Mouse (Mus musculus): ENCODE results near the gene Sik2.

Sik2 gene

DNA sequence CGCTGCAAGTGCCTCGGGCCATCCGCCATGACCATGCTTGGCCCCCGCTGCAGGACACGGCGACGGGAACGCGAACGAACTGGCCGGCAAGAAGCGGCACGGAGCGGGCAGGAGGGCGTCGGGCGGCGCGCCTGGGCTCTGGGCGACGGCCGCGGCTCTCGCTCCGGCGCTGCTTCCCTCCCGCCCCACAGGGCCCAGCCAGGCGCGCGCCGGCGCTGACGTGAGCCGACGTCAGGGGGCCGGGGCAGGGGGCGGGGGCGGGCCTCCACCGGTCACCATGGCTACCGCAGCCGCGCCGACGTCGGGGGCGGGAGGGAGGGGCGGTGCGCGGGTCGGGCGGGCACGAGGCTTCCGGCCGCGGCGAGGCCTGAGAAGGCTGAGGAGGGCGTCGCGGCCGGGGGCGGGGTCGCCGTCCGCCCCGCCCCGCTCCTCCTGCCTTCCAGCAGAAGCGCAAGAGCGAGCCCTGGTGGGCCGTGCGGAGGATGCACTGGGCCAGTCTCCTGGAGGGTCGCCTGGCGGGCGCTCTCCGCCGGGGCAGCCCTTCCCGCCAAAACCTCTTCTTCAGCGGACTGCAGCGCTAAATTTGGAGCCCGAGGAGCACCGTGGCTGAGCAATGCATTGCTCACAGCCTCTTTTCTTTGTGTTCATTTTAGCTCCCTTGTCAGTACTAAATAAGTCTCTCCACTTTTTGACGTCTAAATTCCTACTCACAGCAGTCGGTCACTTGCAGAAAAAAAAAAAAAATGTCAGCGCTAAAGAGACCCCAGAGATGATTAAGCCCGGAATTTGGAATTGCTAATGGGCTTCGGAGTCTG is at the start of gene Sik2:
TSS of gene Sik2 (minus strand) at position 233 of the 815 bp plus-strand sequence.
- CTCF ChIA-PET, result interaction anchor here (0.6 to 1.1 kb wide), 4 partner anchors 8 to 469 kb away, joined by 3 to 9 read pairs (median 5); no protein-coding TSS in a partner anchor

DNA sequence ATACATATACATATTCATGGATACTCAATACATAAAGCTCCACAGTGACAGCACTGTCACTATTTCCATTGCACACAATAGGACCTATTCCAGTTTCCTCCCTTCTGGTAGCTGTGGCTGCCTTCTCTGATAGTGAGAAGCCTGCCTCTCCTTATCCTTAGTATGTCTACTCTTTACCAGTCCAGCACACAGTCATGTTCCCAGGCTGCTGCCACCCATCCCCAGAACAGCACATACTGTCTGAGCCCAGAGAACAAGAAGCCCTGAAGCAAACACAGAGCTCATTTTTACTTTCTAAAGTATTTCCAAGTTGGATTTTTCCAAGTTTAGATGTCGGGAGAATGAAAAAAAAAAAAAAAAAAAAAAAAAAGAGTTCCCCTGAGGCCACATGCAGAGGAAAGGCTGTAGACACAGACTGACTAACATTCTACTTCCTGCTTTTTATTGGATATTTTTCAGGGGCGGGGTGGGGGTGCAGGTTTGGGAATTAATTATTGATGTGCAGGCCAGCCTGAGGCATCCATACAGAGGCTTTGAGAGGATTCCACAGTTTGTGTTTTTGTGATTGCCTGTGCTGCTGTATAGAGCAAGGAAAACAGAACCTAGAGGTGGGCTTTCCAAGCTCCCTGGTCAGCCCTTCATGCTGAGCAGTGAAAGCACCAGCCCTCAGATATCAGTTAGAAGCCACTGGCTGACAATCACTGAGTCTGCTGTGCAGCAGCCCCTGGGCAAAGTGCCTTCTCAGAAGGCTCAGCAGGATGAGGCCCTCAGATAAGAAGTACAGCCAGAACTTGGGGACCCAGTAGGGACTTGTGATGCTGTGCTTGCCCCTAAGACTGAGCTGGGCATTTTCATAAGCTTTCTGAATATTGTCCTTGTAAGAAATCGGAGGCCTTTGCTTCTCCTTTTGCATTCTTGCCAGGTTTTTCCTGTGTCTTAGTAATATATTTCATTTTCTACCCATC is 47.8 kb upstream of the Sik2 start:
- CTCF ChIA-PET, result no interaction called here

DNA sequence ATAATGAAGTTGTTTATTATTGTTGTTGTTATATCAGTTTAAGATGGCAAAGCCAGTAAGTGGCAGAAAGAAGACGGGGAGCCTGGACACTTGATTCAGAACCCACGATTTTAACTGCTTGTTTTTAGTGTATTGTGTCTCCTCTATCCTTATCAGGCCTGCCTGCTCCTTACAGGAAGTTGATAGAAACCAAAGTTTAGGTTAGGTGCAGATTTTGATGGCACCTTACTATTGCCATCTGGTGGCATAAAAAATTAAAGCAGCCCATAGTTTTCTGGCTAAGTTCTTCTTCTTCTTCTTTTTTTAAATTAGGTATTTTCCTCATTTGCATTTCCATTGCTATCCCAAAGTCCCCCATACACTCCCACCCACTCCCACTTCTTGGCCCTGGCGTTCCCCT is 43.3 kb upstream of the Sik2 start:
- CTCF ChIA-PET, result interaction anchor here (0.6 to 1.3 kb wide), 3 partner anchors 23 to 956 kb away, joined by 3 to 10 read pairs (median 4); no protein-coding TSS in a partner anchor

DNA sequence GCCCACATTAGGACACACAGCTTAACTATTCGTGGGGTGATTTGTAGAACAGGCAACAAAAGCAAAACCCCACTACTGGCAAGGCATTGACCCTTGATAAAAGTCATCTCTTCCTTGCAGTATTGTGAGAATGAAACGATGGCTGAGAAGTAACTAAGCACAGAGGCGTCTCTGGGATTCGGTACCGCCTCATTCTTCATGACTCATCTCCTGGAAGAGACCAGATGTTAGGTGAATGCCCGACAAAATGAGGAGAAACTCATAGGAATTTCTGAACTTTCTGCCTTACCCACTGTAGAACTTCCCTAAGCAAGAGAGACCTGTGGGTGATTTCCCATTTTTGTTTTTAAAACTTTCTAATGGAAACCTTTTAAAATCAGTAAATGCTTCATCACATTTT is 33.3 kb upstream of the Sik2 start:
- CTCF ChIA-PET, result no interaction called here

DNA sequence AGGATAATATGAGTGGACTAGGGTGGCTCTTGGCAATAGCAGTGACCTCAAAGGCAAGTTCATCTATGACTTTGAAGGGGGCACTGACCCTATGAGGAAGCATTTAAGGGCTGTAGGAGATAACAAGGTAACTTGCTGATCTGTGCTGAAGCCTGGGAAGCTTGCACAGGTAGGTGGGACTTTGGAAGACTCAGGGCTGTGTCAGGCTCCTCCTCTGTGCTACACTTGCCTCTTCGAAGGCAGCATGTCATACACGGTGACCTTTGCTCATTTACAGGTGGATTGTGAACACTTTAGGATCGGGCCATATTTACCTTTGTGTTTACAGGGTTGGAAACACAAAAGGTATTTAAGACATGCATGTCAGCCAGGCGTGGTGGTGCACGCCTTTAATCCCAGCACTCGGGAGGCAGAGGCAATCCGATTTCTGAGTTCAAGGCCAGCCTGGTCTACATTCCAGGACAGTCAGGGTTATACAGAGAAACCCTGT is 32.7 kb upstream of the Sik2 start:
- CTCF ChIA-PET, result no interaction called here

DNA sequence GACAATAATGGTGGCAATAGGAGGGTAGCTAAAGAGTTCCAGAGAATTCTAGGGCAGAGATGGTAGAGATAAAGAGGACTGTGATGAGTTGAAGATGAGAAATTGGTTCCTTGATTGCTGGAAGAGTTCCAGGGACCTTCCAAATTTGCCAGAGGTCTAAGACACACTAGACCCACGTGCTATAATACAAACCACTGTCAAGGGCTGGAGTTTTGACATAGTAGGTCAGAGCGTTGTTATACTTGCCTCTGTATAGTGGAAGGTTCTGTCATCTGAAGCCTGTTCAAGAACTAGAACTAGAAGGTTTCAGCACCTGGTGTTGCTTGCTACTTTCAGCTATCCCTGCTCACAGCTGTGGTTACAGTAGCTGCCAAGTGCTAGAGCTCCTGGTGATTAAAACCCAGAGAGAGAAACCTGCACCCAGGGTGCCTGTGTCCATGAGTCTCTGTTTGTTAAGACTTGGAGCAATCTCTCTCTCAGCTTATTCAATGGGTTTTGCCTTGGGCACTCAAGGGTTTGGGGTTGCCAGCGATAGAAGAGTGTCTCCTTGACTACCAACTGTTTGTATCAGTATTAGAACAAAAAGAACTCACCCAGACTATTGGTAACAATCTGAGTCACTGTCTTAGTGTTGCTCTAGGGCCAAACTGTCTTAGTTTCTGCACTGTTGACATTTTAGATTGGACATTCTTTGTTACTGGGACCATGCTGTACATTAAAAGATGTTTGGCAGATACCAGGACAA is 24.1 kb upstream of the Sik2 start:
- CTCF ChIA-PET, result no interaction called here

DNA sequence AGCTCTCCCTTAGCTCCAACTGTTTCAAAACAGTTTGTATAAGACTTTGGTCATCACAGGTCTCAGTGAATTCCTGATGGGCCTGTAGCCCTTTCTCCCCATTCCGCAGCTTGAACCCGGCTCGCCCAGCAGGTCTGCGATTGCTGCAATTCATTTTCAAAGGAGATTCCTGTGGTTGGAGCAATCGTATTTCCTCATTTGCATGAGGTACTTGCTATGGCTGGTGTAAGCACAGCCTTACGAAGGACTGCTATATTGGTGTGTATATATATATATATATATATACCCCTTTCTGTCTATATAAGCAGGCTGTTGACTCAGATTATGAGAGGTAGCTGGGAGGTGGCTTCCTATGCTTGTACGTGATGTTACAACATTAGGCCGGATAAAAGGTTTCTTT is 23.4 kb upstream of the Sik2 start:
- CTCF ChIA-PET, result interaction anchor here (0.6 kb wide), 1 partner anchor 554 kb away, joined by 3 read pairs; no protein-coding TSS in a partner anchor

DNA sequence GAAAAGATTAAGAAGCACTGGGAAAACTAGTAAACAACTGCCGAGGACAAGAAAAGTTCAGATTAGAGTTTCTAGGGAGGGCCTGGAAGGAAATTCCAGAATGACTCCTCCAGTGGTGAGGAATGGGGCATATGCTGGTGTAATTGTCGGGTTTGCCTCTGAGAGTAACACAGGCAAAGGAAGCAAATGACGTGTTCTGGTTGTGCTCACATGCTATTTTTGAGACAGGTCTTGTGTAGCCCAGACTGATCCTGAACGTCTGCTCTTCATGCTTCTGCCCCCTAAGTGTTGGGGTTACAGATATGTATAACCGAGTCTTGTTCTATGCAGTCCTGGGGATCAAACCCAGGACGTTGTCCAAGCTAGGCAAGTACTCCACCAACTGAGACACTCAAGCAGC is 22.7 kb upstream of the Sik2 start:
- CTCF ChIA-PET, result interaction anchor here (0.6 kb wide), 1 partner anchor 554 kb away, joined by 3 read pairs; no protein-coding TSS in a partner anchor

DNA sequence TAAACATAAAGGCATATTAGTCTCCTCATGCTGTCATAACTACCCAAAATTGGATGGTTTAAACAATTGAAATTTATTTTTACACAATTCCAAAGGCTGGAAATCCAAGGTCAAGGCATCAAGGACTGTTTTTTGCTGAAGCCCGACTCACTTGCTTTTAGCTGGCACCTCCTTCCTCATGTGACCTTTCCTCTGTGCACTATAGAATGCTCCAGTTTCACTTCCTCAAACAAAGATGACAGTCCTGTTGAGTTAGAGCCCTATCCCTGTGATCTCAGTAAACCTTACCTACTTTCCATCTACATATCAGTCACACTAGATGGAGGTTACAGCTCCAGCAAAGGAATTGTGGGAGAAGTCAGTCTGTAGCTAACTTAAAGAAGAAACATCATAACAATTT is 21.3 kb upstream of the Sik2 start:
- CTCF ChIA-PET, result no interaction called here

DNA sequence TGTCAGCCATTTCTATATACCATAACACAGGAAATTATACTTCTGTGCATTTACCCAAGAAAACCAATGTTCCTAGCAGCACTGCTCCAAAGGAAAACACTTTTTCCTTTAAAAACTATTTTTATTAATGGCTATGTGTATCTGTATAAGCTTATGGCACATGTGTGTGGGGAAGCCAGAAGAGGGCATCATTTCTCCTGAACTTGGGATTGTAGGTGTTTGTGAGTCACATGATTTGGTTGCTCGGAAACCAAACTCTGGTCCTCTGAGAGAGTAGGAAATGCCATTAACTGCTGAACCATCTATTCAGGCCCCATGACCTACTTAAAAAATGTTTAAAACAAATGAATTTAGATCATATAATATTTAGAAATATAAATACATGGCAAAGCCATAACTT is 18.1 kb upstream of the Sik2 start:
- CTCF ChIA-PET, result no interaction called here

DNA sequence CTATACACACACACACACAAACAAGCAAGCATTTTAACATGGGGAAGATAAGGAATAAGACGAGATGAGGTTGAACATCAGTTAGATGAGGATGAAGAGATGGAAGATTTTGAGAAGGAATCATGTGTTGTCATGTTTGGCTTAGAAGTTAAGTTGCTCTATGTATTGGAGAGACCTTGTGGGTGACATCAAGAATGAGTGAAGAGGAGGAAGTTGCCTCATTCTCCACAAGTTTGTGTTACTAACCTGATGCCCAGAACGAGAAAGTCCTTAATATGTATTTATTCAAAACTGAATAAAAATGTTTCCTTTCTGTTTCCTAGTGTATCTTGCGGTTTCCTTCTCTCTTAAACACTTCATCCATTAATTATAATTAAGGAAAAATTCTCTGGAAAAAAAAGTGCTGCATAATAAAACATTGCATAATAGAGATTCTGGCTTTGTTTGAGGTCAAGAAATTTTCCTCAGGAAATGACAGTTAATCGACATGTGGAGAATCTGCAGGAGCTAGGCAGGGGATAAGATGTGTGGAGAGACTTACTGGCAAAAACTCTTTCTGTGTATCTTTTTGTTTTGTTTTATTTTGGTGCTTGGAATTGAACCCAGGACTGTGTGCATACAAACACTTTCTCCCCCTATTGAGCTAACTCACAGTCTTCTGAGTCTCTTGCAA is 12.4 kb upstream of the Sik2 start:
- CTCF ChIA-PET, result interaction anchor here (0.6 kb wide), 1 partner anchor 1264 kb away, joined by 5 read pairs; no protein-coding TSS in a partner anchor

DNA sequence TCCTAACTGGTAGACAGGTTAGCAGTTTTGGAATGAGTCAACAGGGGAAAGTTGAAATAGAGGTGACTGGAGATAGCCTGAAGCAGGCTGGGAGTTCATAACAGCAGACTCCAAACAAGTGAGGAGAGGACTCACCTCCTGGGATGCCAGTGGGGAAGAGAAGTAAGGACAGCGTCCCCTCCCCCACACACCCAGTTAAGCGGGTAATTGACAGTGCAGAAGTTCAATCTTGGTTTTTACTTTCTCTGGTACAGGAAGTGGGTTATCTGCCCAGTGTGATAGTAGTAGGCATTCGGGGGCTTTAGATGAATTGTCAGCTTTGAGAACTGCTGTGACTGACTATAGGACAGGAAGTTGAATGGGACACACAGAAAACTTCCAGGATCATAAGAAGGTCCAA is 11.5 kb upstream of the Sik2 start:
- CTCF ChIA-PET, result no interaction called here

DNA sequence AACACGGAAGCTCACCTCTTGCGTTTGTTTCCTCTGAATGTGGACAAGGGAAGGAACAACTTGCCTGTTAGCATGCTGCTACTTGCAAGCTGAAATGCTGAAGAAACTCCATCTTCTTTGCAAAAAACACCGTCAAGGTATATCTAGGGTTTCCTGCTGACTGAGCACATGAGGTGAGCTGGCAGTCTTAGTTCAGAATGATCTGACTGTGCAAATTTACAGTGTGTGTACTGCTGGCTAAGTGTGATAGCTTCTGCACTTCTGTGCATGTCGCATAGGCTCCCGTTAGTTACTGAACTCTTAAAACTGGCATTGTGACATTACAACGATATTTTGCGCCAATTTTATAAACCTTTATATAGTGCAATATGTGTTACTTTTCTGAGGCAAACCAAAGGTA is 10.8 kb upstream of the Sik2 start:
- CTCF ChIA-PET, result no interaction called here

DNA sequence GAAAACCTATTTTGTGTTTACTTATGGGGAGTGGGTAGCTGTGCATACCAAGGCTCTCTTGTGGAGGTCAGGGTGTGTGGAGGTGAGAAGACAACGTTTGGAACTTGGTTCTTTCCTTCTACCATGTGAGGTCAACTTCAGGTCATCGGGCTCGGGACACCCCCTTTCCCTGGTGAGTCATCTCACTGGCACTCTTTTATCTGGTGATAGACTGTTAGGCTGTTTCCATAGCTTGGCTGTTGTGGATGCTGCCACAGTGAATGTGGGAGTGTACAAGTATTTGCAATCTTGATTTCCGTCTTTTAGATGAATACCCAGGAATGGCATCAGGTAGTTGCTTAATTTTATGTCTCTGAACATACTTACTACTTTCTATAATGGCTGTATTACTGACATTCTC is 6.9 kb upstream of the Sik2 start:
- CTCF ChIA-PET, result no interaction called here

DNA sequence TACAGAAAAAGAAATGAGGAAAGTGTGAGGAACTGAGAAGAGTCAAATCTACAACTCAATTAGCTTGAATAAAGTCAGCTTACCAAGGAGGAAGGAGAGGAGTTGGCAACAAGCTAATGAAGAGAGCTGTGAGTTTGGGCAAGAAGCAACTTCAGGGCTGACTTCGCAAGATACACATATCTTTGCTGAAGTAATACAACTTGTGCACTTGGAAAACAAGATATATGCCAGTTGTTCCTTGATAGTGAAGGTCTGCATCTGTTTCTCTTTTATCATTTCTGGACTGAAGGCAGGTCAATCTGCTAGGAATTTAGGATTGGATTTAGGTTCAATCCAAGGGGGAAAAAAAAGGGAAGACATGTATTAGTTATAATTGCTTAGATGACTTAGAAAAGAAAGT is 4.8 kb upstream of the Sik2 start:
- CTCF ChIA-PET, result no interaction called here

DNA sequence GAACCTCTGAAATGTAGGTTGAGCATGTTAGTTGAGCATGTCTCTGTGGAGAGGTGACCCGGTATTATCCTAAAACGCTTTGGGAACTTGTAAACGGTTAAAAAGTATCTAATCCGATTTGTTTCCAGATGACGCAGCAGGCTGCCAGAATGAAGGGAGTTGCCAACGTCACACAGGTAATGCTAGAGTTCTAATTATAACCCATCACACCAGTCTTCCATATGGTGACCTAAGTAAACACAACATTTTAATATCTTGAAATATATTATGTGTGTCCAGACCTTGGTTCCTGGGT is 730 bp upstream of the Sik2 start:
- CTCF ChIA-PET, result interaction anchor here (0.7 to 1.1 kb wide), 3 partner anchors 12 to 470 kb away, joined by 3 to 5 read pairs (median 5); no protein-coding TSS in a partner anchor

DNA sequence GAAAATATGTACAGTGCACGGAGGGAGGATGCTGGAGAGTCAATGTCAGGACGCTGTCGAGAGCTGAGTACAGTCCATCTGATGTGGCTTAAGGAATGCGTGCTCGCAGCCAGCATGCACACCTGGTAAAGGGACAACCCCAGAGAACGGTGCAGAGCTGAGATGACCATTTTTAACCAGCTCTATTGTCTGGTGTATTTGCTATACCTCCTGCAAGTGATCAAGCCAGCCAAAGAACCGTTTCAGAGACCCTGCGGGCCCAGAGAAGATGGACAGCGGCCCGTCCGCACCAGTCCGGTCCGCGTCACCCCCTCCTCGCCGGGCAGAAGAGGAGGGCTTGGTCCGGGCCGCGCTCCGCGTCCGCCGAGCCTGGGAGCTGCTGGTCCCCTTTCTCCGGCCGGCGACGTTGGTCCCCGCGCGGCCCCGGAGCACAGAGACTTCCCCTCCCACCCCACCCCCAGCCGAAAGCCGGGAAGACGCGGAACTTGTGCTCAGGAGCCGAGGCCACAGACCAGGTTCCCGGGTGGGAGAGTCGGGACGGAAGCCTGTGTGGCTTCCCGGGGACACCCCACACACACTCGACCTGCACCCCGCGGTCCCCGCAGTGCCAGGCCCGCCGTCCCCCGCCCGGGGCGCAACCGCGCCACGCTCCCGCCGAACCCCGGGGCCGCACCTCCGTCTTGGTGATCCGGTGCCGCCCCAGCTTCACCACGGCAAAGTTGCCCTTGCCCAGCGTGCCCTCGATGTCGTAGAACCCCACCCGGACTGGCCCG is 619 bp downstream of the Sik2 start:
- CTCF ChIA-PET, result no interaction called here

DNA sequence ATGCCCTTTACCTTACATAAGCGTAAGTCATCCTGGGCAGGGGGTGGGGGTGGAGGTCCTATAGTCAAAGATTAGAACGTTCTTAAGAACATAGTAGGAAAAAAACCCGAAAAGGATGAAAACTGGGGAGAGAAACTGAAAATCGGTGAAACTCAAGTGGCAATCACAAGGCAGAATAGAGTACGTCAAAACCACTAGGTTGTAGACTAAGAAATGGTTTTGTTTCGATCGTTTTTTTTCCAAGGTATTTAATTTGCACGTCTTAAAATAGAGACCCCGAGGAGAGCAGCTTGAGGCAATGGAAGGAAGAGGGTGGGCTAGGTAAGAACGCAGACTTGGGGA is 1.2 kb downstream of the Sik2 start:
- CTCF ChIA-PET, result no interaction called here

DNA sequence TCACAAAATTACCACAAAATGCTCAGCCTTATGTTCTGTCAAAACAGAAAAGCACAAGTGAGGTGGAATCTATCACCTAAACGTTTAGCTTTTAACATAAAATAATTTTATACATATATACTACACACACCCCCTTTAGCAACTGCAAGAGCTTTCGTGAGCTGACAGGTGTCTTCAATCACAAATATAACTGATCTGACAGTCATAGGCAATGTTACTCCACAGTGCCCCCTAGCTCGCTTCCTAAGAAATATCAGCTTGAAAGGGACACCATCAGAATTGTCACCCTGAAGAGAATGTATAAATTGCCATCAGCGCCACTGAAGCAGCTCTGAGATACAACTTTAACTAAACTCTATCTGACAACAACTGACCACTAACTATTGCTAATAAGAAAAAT is 2.0 kb downstream of the Sik2 start:
- CTCF ChIA-PET, result interaction anchor here (0.6 kb wide), 1 partner anchor 115 kb away, joined by 3 read pairs; no protein-coding TSS in a partner anchor

DNA sequence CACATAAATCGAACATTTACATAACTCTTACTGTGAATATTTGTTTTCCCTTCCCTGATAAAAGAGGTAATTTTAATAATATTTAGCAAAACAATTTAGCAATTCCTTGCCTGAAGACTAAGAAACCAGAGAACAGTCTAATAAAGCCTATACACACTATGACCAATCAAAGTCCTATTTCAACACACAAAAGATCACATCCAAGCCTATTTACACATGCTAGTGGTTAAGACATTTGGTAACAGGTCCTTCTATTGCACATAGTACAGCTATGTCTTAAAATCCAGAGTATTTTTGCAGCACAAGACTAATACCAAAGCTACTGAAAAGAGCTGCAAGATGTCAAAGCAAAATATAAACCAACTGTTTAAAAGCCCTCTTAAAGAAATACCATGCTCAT is 4.8 kb downstream of the Sik2 start:
- CTCF ChIA-PET, result interaction anchor here (0.5 to 0.7 kb wide), 2 partner anchors 50 to 191 kb away, joined by 3 to 8 read pairs; no protein-coding TSS in a partner anchor

All from spleen, embryonic (tissue).